Mouse (Mus musculus) kidney, adult 9 months (tissue): ENCODE results near the gene Gm20388.

Experiments used
- DNase-seq: peaks from one replicate; pipeline ENCODE4 v3.0.0; 2022

Gene Gm20388

GRCm38 (mm10) chr8:124077377-124077776 lies 4166.7 kb downstream of the Gm20388 start:
- DNase-seq: no peak

GRCm38 (mm10) chr8:124077998-124078397 lies 4167.4 kb downstream of the Gm20388 start:
- peak; percentile 6 for DNase-seq

- DNase-seq: no peak
These were observed 4168.3 kb downstream of the Gm20388 start for GRCm38 (mm10) chr8:124078969-124079368.

DNA sequence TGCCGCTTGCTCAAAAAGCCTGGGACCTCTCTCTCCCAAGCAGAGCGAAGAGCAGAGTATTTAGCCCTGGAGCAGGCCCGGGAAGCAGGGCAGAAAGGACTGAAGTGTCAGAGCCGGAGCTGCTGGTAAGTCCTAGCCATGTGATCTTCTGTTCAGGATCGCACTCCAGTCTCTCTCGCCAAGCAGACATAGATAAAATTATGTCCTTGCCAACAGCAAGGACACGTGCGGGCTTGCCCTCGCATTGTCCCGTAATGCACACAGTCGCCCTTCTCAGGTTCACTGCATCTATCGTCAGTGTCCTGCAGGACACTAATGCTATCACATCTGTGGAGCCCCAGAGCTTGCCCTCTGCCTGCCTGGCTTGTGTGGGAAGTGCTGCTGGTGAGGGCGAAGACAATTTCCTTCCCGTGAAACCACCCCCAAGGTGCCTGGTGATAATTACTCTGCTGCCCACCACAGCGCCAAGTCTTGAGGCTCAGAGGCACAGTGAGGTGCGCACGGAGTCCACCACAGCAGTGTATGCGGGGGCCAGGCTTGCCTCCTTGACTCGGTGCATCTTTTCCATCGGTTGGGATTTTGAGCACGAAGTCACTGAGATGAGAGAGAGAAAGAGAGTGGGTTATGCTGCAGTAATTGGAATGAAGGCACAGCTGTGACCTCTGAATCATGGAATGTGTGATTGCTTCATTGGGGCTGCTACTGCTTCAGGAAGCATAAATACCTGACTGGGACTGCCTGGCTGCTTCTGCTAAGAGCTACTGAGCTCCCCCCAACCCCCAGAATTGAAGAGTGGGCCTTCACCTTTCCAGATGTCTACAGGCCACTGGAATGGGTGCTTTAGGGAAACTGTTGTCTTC lies 4170.1 kb downstream of the Gm20388 start:
- no peak for DNase-seq

- DNase-seq: no peak
These were observed 4172.0 kb downstream of the Gm20388 start for GRCm38 (mm10) chr8:124082616-124083015.

- no peak for DNase-seq
These were observed 4173.0 kb downstream of the Gm20388 start for GRCm38 (mm10) chr8:124083611-124084010.

- no peak for DNase-seq
These were observed 4175.0 kb downstream of the Gm20388 start for GRCm38 (mm10) chr8:124085668-124086067.

DNA sequence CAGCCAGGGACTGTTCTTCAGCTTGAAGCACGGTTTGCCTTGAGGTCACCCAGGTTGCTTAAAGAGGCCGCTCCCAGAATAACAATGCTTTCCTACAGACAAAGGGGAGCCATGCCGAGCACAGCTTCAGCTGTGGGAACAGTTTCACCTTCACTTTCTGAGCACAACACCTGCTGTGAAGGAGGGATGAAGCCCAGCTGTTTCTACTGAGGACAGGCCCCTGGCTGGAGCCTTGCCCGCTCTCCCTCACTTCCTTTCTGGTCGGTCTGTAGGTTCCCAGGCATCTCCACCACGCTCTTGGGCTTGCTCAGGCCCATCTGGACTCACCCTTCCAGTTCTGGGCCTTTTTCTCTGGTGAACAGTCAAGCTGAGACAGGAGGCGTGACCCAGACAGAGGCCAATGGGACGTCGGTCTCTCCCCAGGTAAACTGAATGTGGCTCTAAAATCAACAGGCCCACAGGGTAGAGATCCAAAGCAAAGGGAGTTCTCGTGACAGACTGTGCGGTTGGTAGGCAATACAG lies 4177.5 kb downstream of the Gm20388 start:
- no peak for DNase-seq

DNA sequence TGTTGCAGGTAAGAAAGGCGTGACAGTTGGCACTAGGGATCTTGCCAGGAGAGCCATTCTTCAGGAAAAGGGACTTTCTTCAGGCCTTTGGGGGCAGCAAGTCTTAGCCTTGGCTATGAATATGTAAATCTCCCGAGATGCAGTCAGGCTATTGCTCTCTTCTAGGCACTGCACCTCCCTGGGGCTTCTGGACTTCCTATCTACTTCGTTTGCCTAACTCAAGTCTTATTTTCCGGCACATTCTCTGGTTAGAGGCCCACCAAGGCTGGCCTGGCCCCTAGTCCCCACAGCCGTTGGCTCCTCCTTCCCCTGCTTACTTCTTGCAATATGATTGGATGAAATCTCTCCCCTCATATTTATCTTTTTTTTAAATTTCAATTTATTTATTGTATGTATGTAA lies 4178.4 kb downstream of the Gm20388 start:
- DNase-seq: no peak

- DNase-seq: no peak
These were observed 4179.8 kb downstream of the Gm20388 start for GRCm38 (mm10) chr8:124090473-124090872.

GRCm38 (mm10) chr8:124098953-124099622 lies 4188.4 kb downstream of the Gm20388 start:
- DNase-seq: no peak

DNA sequence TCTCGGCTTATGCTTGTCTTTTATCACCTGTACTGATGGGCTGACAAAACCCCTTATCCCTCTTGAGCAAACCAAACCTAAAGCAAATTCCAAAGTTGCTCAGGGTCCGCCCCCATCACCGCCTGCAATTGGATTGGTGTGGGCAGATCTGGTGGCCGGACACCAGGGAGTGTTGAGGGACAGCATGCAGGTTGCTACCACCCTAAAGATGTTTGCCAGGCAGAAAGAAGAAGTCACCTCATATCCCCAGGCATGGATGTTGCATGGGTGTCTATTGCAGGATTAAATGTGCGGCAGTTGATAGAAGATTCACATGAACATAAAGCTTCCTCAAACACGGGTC lies 4189.0 kb downstream of the Gm20388 start:
- DNase-seq: no peak

DNA sequence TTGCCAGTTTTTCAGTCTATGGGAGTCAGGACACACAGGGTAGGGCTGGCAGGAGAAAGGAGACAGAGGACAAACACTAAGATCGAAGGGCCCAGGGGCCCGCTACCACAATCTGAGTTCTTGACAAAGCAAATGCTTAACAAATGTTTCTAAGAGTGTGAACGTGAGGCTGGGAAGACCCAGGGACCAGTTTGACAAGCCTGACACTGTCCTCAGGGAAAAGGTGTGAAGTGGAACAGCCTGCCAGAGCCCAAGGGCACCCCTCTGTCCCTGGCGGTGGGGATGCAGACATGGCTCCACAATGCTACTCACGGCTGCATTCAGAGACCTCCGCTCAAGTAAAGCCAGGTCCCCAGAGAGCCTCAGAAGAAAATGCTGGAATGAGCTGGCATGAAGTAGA lies 4195.2 kb downstream of the Gm20388 start:
- no peak for DNase-seq

- DNase-seq: no peak
These were observed 4195.9 kb downstream of the Gm20388 start for GRCm38 (mm10) chr8:124106328-124107195.

DNA sequence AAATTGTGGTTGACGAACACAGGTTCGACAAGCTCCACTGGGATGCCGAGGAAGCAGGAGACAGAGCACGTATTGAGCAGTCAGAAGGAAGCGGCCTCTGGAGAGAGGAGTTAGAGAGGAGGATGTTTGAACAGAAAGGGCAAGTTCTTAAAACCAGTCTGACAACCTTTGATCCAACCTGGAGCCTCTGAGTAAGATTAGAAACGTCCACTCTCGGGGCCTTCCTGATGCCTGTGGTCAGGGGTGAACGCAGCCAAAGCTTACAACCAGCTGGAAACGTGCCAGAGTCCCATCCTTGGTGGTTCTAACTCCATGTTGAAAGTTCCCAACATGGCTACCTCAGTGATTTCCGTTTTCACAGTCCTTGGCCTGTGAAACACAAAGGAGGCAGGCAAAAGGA lies 4202.5 kb downstream of the Gm20388 start:
- DNase-seq: peak; percentile 2

DNA sequence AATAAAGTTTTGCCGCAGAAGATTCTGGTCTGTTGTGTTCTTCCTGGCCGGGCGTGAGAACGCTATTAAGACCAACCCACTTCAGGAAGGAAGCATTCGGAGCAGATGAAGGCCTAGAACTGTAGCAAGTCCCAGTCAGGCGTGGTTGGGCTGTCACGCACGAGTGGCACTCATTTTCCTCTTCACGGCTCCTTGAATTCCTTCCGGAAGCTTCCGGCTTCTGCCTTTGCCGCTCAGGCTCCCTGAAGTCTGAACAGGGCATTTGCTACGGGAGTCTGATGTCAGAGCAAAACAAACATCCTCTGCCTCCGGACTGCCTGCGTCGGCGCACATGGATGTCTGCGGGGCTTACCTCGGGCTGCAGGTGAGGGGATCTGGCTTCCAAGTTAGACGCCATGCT lies 4214.6 kb downstream of the Gm20388 start:
- no peak for DNase-seq

DNA sequence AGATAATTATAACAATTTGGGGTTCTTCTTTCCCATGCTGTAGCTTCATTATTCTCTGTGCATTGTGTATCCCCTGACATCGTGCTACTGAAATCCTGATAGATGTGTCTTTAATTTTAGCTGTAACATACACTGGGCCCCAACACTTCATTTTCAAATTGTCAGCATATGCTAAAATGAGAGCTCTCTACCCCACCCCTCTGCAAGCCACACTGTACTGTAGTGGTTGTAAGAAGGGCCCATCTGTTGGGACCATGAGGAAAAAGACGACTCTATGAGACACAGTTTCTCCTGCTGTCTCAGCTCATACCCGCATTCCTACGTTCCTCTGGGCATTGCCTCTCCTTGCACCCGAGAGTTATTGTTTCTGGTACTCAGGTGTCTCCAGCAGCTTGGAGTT lies 4226.6 kb downstream of the Gm20388 start:
- DNase-seq: no peak

DNA sequence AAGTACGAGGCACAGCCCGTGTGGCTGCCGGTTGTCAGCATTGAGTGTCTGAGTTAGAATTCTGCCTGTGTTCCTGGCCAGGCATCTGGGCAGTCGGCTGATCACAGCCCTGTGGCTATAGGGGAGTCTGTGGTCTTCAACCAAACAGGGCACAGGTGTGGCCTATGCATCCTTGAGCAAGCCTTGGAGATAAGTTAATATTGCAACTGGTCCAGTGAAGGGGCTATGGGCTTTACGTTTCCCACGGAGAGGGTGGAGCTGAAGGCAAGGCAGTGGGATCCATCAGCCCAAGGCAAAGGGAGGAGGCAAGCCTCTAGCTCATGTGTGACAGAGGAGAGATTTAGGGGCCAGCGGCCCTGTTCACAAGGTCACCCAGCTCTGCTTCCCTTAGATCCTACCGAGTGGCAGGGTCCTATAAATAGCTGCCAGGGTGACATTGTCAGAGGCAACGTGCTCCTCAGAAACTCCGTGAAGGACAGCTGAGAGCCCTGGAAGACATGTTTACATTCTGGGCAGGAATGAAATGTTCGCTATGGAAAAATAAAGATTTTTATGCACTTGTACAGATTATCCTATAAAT lies 4229.7 kb downstream of the Gm20388 start:
- no peak for DNase-seq

GRCm38 (mm10) chr8:124140868-124141431 lies 4230.3 kb downstream of the Gm20388 start:
- no peak for DNase-seq

DNA sequence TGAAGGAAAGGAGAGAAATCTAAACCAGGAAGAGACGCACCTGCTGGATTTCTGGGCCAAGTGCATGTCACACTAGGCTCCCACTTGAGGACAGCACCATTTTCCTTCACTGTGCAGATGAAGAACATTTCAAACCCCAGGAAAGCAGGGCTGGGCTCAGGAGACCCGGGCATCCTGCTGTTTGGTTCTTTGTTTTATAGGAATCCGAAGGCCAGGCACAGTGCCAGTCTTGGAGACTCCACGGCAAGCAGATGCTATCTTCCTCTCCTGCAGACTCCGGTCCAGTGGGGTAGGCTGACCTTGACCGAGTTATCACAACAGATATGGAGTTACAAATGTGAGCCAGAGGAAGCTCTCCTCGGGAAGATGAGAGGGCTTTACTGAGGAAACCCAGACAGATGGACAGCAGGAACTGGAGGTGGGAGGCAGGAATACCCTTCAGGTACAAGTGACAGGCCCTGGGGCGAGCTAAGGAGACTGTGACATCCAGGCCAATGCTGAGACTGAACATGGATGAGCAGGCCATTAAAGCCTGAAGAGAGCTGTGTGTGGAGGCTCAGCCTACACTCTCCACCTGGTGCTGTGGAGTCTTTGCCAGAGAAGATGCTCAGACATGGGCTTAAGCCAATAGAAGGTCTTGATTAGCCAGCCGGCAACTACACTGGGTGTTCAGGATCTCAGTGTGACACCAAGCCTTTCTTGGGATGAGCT lies 4231.2 kb downstream of the Gm20388 start:
- DNase-seq: no peak

GRCm38 (mm10) chr8:124143003-124143402 lies 4232.4 kb downstream of the Gm20388 start:
- DNase-seq: no peak
